Mouse (Mus musculus): ENCODE results near the gene Tspan8.

- no peak for TF ChIP-seq POLR2A (IDR thresholded peaks at IDR 0.05; ENCODE audit: low read depth, low read length)
- no peak for TF ChIP-seq CTCF (conservative IDR thresholded peaks at IDR 0.05; ENCODE audit: insufficient read depth, insufficient read length, low read depth, low read length)
These were observed 1.8 kb upstream of the Tspan8 start for GRCm38 (mm10) chr10:115814878-115815277.

Data from kidney, adult 2 months (tissue).